Mouse (Mus musculus) hindbrain, embryonic 10.5 days (tissue): ENCODE measurements at regions not wholly inside any gene's neighbourhood (a gene's known extent, or its start where the extent isn't known, plus 50 kb on each side); places are given as distances from the start of the nearest gene placed in this dataset.
A peak's percentile ranks its signal among the peaks of the same experiment; 100 is the strongest.

Experiments
- DNase-seq: peaks from one replicate; pipeline ENCODE4 v3.0.0-alpha.2; 2017; ENCODE audit warnings: low spot score
- H3K27ac ChIP-seq: fragments of 300-500 bp; sonication (generic); 2 replicates; pipeline ENCODE4 v1.5.1; 2016; ENCODE audit warnings: mild to moderate bottlenecking, moderate library complexity
- H3K27me3 ChIP-seq: fragments of 300-500 bp; sonication (generic); 2 replicates; pipeline ENCODE4 v1.6.1; 2016; ENCODE audit warnings: mild to moderate bottlenecking; ENCODE audit not compliant: poor library complexity, insufficient read depth, severe bottlenecking
- H3K36me3 ChIP-seq: fragments of 300-500 bp; sonication (generic); 2 replicates; pipeline ENCODE4 v1.6.1; 2016; ENCODE audit warnings: mild to moderate bottlenecking, moderate library complexity
- H3K4me1 ChIP-seq: fragments of 300-500 bp; sonication (generic); replicated peaks from 2 replicates; pipeline ENCODE4 v1.6.1; 2016; ENCODE audit warnings: mild to moderate bottlenecking
- H3K4me3 ChIP-seq: fragments of 300-500 bp; sonication (generic); 2 replicates; pipeline ENCODE4 v1.5.1; 2016; ENCODE audit warnings: mild to moderate bottlenecking, moderate library complexity
- H3K9me3 ChIP-seq: fragments of 300-500 bp; sonication (generic); 2 replicates; pipeline ENCODE4 v1.6.1; 2016; ENCODE audit warnings: mild to moderate bottlenecking, moderate library complexity
- WGBS: fragments of 180-500 bp; shearing (Covaris S2); methylation state at CpG from one replicate; pipeline ENCODE4 v1.1.7; 2016; 5-methylcytosine and 5-hydroxymethylcytosine counted together

DNA sequence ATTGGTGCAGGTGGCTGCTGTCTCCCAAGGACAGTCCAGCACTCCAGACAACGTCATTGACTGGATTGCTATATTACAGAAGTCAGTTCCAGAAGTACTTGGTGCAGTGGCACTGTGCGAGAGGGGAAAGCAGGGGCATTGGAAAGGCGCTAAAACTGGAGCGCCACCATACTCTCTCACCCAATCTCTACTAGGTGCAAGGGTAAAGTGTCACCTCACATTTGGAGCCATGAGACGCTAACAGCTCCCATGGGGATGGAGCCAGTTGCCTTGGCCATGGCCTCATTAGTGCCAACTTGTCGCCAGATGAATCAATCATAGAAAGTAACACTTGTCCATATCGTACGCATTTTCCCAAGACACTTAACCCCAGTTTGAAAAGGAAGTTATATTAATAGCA, 1617.2 kb upstream of the Gulo start:
- H3K36me3 ChIP-seq, result no peaks in the 10 kb centered on the region
- no peaks in the 10 kb centered on the region for H3K9me3 ChIP-seq
- WGBS, result 90% methylated on average over 8 of the region's 8 CpGs
- DNase-seq, result no peak
- H3K4me1 ChIP-seq, result no peaks in the 10 kb centered on the region
- H3K27me3 ChIP-seq, result peaks cover 4% of the 10 kb centered on the region
- no peak overlapping the region for H3K4me3 ChIP-seq
- H3K27ac ChIP-seq, result no peak overlapping the region

DNA sequence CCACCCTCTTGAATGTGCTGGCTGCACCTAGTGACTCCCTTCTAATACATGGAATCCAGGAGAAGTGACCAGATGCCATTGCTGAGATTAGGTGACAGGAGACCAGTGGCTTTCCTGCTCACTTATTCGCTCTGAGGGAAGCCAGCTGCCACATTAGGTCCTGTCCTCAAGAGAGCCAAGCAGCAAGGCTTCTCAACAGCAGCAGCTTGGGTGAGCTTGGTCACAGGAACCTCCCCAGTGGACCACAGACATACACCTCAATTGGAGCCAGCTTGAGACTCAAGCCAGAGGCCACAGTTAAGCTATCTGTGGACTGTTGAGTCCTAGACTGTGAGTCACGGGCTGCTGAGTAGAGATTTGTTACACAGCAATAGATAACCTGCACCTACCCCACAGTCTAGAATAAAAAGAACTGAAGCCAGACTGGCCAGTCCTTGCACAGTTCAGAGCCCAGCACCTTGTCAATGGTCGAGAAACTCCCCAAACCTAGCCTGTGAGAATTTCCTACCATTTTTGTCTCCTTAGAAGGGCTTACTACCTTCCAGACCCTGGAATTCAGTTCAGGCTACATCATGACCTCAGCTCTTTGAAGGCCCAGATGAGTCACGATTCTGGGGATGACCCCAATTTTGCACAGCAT, 1615.0 kb upstream of the Gulo start:
- 79% methylated on average over 4 of the region's 4 CpGs for WGBS
- Histone ChIP-seq H3K4me1 (0 out of 2 replicates have a peak, but pooled peaks cover 3% of the 10 kb centered on the region), H3K36me3 (no peaks in the 10 kb centered on the region), H3K4me3 (no peak overlapping the region), H3K9me3 (no peaks in the 10 kb centered on the region), H3K27me3 (peaks cover 14% of the 10 kb centered on the region), H3K27ac (no peak overlapping the region)
- no peak for DNase-seq

DNA sequence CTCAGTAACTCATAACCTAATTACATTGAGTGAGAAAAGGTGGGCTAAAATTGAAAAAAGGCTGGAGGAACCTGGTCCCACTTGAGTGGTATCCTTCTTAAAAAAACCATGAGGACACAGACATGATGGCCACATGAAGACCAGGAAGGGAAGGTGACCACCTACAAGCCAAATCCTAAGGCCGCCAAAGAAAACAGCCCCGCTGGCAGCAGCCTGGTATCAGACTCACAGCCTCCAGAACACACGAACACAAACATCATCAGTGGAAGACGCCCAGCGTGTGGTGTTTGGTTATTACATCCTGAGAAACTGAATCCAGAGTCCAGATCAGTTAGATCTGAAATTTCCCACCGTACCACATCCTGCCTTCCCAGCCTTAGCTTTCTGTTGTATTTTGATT, 1613.9 kb upstream of the Gulo start:
- 83% methylated on average over 6 of the region's 6 CpGs for WGBS
- no peak for DNase-seq
- H3K36me3 ChIP-seq, result no peaks in the 10 kb centered on the region
- no peaks in the 10 kb centered on the region for H3K9me3 ChIP-seq
- peaks cover 14% of the 10 kb centered on the region for H3K27me3 ChIP-seq
- H3K4me3 ChIP-seq, result no peak overlapping the region
- 0 out of 2 replicates have a peak, but pooled peaks cover 3% of the 10 kb centered on the region for H3K4me1 ChIP-seq
- no peak overlapping the region for H3K27ac ChIP-seq

DNA sequence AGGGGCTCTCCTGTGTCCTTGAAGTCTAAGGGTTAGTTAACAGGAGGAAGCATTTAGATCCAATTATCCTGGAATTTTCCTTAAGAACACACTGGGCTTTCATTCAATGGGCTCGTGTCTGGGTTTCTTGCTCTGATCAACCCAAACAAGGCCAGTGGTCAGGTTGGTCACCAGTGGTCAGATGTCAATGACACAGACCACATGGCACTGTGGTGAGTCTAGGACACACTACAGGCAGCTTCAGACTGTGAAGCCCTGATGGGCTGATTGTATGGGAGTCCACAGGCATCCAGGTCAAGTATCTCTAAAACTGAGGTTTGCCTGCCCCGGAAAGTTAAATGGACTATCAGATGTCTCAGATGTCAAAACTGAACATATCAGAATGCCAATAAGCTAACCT, 1612.5 kb upstream of the Gulo start:
- WGBS, result 71% methylated on average over 2 of the region's 2 CpGs
- Histone ChIP-seq H3K27me3 (peaks cover 26% of the 10 kb centered on the region), H3K9me3 (no peaks in the 10 kb centered on the region)

DNA sequence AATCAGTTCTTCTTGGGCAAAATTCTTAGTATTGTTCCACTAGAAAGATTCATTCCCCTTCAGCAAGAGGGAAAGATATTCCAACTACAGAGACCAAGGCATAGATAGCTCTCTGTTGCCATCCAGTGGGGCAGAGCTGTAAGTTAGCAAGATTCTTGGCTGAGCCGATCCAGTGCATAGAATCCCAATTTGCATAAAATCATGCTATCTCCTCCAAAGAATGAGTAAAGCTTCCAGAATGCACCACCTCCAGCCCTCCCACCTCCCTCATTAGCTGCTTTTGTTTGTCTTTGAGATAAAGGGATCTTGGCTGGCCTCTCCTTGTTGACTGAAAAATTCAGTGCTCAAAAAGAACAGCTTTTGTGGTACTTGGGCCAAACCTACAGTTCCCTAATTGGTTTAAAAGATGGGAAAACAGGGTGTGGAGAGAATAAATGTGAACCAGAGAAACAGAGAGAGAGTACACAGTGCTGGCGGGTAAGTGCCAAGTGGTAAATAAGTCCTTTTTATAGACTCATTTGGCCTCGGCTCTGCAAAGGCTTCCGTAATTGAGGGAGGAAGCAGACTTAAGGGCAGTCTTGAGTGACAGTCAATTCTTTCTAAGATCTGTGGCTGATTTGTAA, 1612.0 kb upstream of the Gulo start:
- Histone ChIP-seq H3K4me3 (no peak overlapping the region), H3K27me3 (peaks cover 30% of the 10 kb centered on the region), H3K9me3 (no peaks in the 10 kb centered on the region), H3K27ac (no peak overlapping the region), H3K4me1 (peaks cover 7% of the 10 kb centered on the region; the same call in 1 of the 2 replicates), H3K36me3 (no peaks in the 10 kb centered on the region)
- WGBS, result 43% methylated on average over 4 of the region's 4 CpGs
- peak; percentile 57 for DNase-seq

More for the DNA sequence above, 1612.5 kb upstream of the Gulo start:
- H3K27ac ChIP-seq, result no peak overlapping the region
- peaks cover 6% of the 10 kb centered on the region; the same call in 1 of the 2 replicates for H3K4me1 ChIP-seq
- no peak overlapping the region for H3K4me3 ChIP-seq
- DNase-seq, result no peak
- H3K36me3 ChIP-seq, result no peaks in the 10 kb centered on the region

DNA sequence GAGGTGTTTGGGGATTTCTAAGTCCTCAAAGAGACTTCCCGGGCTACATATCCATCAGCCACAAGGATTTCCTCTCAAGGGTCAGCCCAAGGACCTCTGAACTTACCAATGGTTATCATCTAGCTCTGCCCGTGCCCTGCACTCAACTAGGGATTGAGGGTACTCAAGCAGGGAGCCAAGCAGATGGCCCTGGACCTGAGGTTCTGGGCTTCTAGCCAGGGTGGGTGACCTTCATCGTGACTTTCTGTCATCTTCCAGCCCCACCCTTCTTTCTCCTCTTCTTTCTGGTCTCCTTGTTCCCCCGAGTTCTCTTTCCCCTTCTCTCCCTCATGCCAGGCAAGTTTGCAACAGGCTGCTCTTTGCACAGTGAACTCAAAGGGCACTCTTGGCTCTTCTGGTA, 1610.6 kb upstream of the Gulo start:
- H3K4me1 ChIP-seq, result peaks cover 12% of the 10 kb centered on the region; the same call in 1 of the 2 replicates
- H3K27me3 ChIP-seq, result peaks cover 37% of the 10 kb centered on the region
- H3K36me3 ChIP-seq, result no peaks in the 10 kb centered on the region
- no peaks in the 10 kb centered on the region for H3K9me3 ChIP-seq
- no peak for DNase-seq
- H3K27ac ChIP-seq, result no peak overlapping the region
- 87% methylated on average over 4 of the region's 4 CpGs for WGBS
- H3K4me3 ChIP-seq, result no peak overlapping the region

DNA sequence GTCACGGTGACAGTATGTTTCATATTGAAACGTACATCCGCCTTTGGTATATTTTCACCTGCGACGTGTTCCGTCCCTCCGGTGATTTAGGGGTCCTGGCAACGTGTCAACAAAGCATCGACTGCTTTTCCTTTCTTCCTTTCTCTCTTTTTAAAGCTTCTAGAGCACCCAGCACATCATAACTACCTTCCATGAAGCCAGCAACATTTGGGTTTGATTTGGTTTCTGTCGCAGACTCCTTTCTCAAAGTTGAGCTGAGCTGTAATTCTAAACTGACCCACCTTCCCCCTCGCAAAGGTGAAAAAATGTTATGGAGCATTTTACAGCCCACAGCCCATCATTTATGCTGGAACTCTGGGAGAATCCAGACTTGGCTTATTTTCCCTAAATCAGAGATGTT, 1605.4 kb upstream of the Gulo start:
- Histone ChIP-seq H3K9me3 (no peaks in the 10 kb centered on the region), H3K4me3 (no peak overlapping the region), H3K4me1 (peaks cover 39% of the 10 kb centered on the region), H3K36me3 (no peaks in the 10 kb centered on the region), H3K27me3 (peaks cover 77% of the 10 kb centered on the region), H3K27ac (no peak overlapping the region)
- no peak for DNase-seq
- WGBS, result 77% methylated on average over 11 of the region's 11 CpGs

DNA sequence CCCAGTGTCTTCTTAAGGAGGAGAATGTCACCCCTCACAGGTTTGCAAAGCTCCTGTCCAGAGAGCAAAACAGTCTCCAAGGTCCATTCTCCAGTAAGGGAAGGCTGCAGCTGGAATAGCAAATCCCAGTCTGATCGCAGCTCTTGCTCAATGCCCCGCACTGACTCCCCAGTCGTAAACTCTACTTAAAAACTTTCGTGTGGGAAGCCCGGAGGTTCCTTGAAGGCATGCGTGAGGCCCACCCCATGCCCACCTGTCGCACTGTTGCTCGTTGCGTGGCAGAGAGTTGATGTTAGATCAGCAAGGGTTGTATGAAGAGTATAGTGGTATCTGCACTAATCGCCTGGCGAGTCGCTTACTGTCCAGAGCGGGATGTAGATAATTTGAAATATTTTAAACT, 1604.7 kb upstream of the Gulo start:
- H3K9me3 ChIP-seq, result no peaks in the 10 kb centered on the region
- H3K36me3 ChIP-seq, result no peaks in the 10 kb centered on the region
- no peak overlapping the region for H3K27ac ChIP-seq
- no peak for DNase-seq
- WGBS, result 83% methylated on average over 13 of the region's 13 CpGs
- no peak overlapping the region for H3K4me3 ChIP-seq
- H3K27me3 ChIP-seq, result peaks cover 81% of the 10 kb centered on the region
- H3K4me1 ChIP-seq, result peaks cover 39% of the 10 kb centered on the region

DNA sequence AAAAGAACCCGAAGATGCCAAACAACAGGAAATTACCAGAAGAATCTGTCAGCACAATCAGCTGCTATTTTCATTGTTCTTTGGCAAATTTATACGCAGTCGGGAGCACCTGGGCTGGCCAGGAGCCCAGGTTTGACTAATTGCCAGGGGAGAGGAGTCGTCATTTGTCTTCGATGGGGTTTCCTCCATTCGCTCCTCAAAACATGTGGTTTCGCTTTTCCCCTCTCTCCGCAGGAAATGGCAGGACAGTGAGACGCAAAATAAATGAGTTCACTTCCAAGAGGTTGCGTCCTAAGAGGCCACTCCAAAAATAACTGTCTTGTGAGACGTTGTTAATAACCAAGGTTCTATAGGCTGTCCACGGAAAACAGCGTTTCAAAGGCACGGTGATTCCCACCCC, 1604.2 kb upstream of the Gulo start:
- no peaks in the 10 kb centered on the region for H3K36me3 ChIP-seq
- H3K9me3 ChIP-seq, result no peaks in the 10 kb centered on the region
- DNase-seq, result no peak
- peaks cover 44% of the 10 kb centered on the region for H3K4me1 ChIP-seq
- no peak overlapping the region for H3K4me3 ChIP-seq
- no peak overlapping the region for H3K27ac ChIP-seq
- 60% methylated on average over 14 of the region's 14 CpGs for WGBS
- peaks cover 86% of the 10 kb centered on the region for H3K27me3 ChIP-seq

DNA sequence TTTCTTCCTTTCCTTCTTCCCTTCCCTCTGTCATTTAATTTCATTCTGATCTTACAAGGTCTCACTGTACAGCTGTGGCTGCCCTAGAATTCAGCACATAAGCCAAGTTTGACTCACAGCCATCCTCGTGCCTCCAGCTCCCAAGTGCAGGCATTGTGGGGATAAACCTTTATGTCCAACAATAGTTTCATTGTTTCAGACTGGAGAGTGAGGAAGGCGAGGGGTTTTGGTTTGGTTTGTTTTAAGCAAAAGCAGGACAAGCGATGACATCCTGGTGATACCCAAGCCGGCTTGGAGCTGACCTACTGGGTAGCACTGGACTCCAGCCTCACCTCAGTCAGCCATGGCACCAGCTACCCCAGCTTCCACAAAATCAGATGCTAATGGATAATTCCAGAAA, 1603.5 kb upstream of the Gulo start:
- Histone ChIP-seq H3K27ac (no peak overlapping the region), H3K9me3 (no peaks in the 10 kb centered on the region), H3K36me3 (no peaks in the 10 kb centered on the region), H3K27me3 (peaks cover 89% of the 10 kb centered on the region), H3K4me1 (peaks cover 51% of the 10 kb centered on the region), H3K4me3 (no peak overlapping the region)
- 35% methylated on average over 4 of the region's 4 CpGs for WGBS
- no peak for DNase-seq

DNA sequence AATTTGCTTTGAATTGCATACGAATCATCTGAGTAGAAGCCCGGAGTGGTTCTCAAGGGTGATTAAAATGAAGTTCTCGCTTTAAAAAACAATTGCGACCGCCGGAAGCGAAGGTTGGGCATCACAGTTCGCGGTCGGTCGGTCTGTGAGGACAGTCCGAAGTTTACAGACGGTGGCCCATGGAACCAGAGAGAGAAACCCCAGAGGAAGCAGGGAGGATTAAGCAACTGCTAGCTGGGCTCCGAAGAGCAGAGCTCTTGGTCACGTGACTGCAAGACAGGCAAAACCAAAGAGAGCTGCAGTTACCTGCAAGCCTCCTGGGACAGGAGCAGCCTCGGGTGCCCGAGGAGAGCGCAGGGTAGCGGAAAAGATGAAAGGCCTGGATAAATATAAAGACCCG, 1599.3 kb upstream of the Gulo start:
- peaks cover 38% of the 10 kb centered on the region for H3K4me1 ChIP-seq
- H3K36me3 ChIP-seq, result no peaks in the 10 kb centered on the region
- H3K4me3 ChIP-seq, result peak overlapping the region; percentile 36
- peaks cover 87% of the 10 kb centered on the region for H3K27me3 ChIP-seq
- whole genome bisulfite sequencing, result 23% methylated on average over 20 of the region's 20 CpGs
- H3K27ac ChIP-seq, result peak overlapping the region; percentile 6; the same call in 1 of the 2 replicates
- H3K9me3 ChIP-seq, result no peaks in the 10 kb centered on the region
- peak; percentile 45 for DNase-seq

DNA sequence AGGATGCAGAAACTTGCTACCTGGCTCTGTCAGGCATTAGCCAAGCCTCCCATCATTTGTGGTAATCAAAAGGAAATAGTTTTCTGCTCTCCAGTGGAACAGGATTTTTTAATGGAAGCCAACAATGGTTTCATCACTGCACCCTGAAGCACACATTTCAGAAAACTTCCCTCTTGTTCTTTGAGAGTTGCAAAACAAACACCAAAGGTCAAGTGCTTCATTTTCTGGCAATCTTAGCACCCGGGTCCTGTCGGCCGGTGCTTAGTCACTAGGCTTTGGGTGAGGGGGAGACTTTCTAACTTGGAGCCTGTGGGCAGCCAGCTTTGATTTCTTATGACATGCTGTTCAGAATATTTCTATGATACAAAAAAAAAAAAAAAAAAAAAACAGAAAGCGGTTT, 1594.0 kb upstream of the Gulo start:
- DNase-seq, result no peak
- Histone ChIP-seq H3K4me1 (peaks cover 6% of the 10 kb centered on the region), H3K36me3 (no peaks in the 10 kb centered on the region), H3K27ac (no peak overlapping the region), H3K9me3 (no peaks in the 10 kb centered on the region), H3K4me3 (no peak overlapping the region), H3K27me3 (peaks cover 57% of the 10 kb centered on the region)
- 79% methylated on average over 4 of the region's 4 CpGs for WGBS

DNA sequence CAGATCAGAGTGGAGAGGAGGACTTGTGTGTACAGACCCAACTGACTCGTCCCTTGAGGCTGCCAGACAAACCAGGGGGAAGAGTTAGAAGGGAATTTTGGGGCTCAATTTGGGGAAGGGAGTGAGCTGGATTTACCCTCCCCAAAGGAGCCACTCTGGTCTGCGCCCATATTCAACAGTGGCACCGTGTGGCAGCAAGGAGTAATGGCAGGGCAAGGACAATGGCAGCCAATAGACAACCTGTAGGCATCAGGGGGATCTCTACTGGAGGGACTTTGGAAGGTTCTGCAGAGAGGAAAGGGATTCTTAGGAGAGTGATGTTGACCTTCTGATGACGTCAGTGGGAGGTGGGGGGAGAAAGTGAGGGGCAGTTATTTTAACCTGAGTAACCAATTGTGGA, 1590.7 kb upstream of the Gulo start:
- DNase-seq, result no peak
- no peaks in the 10 kb centered on the region for H3K9me3 ChIP-seq
- H3K36me3 ChIP-seq, result no peaks in the 10 kb centered on the region
- no peak overlapping the region for H3K27ac ChIP-seq
- 36% methylated on average over 4 of the region's 4 CpGs for WGBS
- no peak overlapping the region for H3K4me3 ChIP-seq
- 0 out of 2 replicates have a peak, but pooled peaks cover 3% of the 10 kb centered on the region for H3K4me1 ChIP-seq
- H3K27me3 ChIP-seq, result peaks cover 33% of the 10 kb centered on the region
